Mouse (Mus musculus): ENCODE results near the gene Olfr432. TPM values are rescaled to one million over a fixed set of nuclear protein-coding genes. Genes with fewer than 3 reads are reported as not detected.

The Olfr432 gene
- 0.01 TPM in 2 replicates for polyA plus RNA-seq (2012; rRNA removed)

DNA sequence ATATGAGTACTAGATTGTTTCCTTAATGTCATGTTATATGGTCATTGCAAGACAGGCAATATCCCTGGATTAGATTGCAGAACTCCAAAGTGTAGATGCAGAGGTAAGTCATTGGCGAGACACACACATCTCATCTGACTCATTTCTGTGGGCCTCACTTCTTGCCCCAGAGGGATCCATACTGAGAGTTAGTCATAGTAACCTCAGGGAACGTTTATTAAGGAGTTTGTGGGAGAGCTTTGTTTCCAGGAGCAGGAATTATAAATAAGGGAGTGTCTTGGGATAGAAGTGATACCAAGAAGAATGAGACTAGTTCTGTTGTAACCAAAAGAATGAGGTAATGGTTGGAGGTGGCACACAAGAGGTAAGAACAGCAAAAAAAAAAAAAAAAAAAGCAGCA is at the start of gene Olfr432:
Gene Olfr432 (plus strand): TSS at position 313 of the 400 bp plus-strand sequence.

GRCm38 (mm10) chr1:174031698-174032097 is 17.3 kb upstream of the Olfr432 start, which contains the start of gene Ifi205:
Gene Ifi205, minus strand, starts transcription at chr1:174031810.

DNA sequence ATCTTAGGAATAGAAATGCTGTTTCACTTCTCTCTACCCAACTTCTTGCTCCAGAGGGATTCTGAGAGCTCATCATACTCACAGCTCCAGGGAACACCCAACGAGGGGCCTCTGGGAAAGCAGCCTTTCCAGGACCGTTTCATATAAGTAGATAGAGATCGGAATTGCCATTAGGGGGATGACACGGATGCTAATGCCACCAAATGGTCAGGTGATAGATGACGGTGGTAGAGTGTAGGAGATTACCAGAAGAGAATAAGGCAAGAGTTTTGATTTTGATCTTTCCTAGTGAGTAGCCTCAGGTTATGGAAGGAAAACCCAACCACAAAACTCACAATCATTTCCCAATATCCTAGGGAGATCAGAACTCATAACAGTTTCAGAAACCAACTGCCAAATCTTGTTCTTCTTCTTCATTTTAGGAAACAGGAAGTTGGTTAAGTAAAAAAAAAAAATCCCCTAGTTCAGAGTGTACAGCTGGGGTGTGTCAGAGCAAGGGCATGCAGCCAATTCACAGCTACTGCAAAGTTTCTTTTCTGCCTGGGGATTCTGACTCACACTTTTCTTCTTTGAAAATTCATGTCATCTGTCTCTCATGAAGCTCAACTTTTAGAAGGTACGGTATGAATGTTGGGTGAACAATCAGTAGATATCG is 8.4 kb upstream of the Olfr432 start, which contains the start of gene Olfr433:
Gene Olfr433 (plus strand): TSS at position 183 of the 655 bp plus-strand sequence.

DNA sequence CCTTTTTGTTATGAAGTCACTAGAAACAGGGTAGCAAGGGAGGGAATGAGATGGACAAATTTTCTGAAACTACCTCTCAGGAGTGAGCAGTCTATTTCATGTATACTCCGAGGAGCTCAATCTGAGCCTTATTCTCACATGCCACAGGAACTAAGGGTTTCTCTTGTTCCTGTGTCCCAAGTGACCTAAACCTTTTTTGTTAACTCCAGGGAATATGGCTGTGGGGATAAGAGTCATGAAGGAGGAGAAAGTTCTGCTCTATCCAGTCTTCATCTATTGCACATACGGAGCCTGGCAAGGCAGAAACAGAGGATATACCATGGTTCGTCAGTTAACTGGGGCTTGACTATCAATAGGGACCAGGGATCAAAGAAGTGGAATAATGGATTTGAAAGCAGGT is 17.3 kb downstream of the Olfr432 start, which contains the start of gene Olfr430:
Gene Olfr430 (plus strand): TSS at position 301 of the 400 bp plus-strand sequence.

DNA sequence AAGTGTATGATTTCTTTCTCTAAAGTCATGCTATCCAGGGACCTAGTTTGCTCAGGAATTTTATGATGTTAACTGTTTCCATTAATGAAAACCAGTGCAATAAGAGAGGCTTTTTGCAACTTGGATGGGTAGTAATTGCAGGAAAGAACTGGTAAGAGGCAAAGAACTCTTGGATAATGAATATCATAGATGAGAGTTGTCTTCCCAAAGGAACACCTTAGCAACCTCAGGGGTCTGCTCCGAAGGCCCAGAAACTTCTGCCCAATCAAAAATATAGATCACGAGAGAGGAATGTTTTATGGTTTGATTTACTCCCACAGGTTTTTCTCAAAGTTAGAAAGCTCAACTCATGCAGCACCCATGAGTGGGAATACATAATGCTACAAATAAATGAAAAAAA is 35.0 kb downstream of the Olfr432 start, which contains the start of gene Olfr429:
Gene Olfr429 (plus strand): TSS at position 301 of the 400 bp plus-strand sequence.

GRCm38 (mm10) chr1:174096591-174096990 is 47.6 kb downstream of the Olfr432 start, which contains the start of gene Olfr427:
Gene Olfr427, plus strand, starts transcription at chr1:174096891.

Other genes with a start within 250 kb of the Olfr432 start
- 6.9 and 7.9 TPM in 2 replicates for gene Ifi211, start 136.2 kb upstream of the Olfr432 start, polyA plus RNA-seq (2012; rRNA removed)
- 11.5 and 13.0 TPM in 2 replicates for gene Mndal, start 106.7 kb upstream of the Olfr432 start, polyA plus RNA-seq (2012; rRNA removed)
- gene Ifi203, start 106.5 kb upstream of the Olfr432 start, polyA plus RNA-seq (2012; rRNA removed) = 6.8 and 8.2 TPM in 2 replicates
- not detected in 2 replicates for gene Ifi202b, start 66.5 kb upstream of the Olfr432 start, polyA plus RNA-seq (2012; rRNA removed)
- 1.5 and 2.3 TPM in 2 replicates for gene Ifi205, start 17.4 kb upstream of the Olfr432 start, polyA plus RNA-seq (2012; rRNA removed)
- gene Olfr433, start 8.5 kb upstream of the Olfr432 start, polyA plus RNA-seq (2012; rRNA removed) = 0.18 and 0.19 TPM in 2 replicates
- gene Olfr430, start 17.4 kb downstream of the Olfr432 start, polyA plus RNA-seq (2012; rRNA removed) = not detected in 2 replicates
- gene Olfr429, start 35.1 kb downstream of the Olfr432 start, polyA plus RNA-seq (2012; rRNA removed) = not detected in 2 replicates
- not detected in 2 replicates for gene Olfr427, start 47.7 kb downstream of the Olfr432 start, polyA plus RNA-seq (2012; rRNA removed)
- gene Olfr231, start 72.0 kb downstream of the Olfr432 start, polyA plus RNA-seq (2012; rRNA removed) = 0.02 TPM in 1 of 2 replicates, not detected in the other
- gene Olfr424, start 82.3 kb downstream of the Olfr432 start, polyA plus RNA-seq (2012; rRNA removed) = not detected in 2 replicates
- gene Olfr420, start 106.4 kb downstream of the Olfr432 start, polyA plus RNA-seq (2012; rRNA removed) = not detected in 2 replicates
- gene Spta1, start 123.6 kb downstream of the Olfr432 start, polyA plus RNA-seq (2012; rRNA removed) = 14.8 and 15.7 TPM in 2 replicates
- gene Olfr419, start 202.9 kb downstream of the Olfr432 start, polyA plus RNA-seq (2012; rRNA removed) = not detected in 2 replicates

All from liver, embryonic 18 days (tissue).